Mouse (Mus musculus) stomach, postnatal 0 days (tissue): Measurements from ENCODE around the gene Hpse2.

Experiments
- CTCF ChIP-seq: IDR thresholded peaks from 2 replicates; pipeline ENCODE4 v1.5.1; 2016; ENCODE audit warnings: antibody characterized with exemption, low read depth, mild to moderate bottlenecking, moderate library complexity
- EP300 ChIP-seq: optimal IDR thresholded peaks from 2 replicates; pipeline ENCODE3; 2016; ENCODE audit warnings: antibody characterized with exemption

DNA sequence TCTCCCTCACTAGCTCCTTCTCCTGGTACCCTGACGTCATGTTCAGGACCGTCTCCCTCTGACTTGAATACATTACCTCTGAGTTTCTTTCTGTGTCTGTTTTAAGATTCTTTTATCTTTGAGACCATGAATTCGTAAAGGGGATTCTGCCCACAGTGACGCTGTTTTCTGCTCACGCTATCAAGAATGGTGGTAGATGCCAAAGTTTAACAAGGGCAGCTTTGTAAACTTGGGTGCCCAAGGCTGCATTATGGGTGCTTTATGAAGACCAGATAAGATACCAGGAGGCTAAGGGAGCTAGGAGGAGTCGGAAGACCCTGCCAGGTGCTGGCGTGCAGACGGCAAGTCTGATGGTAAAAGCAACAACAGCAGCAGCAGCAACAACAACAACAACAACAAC lies 641.5 kb downstream of the Hpse2 start:
- no peak for TF ChIP-seq CTCF
- TF ChIP-seq EP300: no peak
